Mouse (Mus musculus) lung, postnatal 0 days (tissue): ENCODE results near the gene Eps8l3. TPM values are rescaled to one million over a fixed set of nuclear protein-coding genes. Genes with fewer than 3 reads are reported as not detected.

Experiments
- ATAC-seq: fragments of 200-750 bp; cut with Nextera tagmentation; 2 replicates; pipeline ENCODE4 v1.8.0; 2017; ENCODE audit warnings: moderate library complexity
- DNase-seq: peaks from one replicate; pipeline ENCODE4 v3.0.0-alpha.2; 2016; ENCODE audit warnings: low spot score
- H3K27ac ChIP-seq: fragments of 300-500 bp; sonication (generic); 2 replicates; pipeline ENCODE4 v1.5.1; 2014; ENCODE audit warnings: antibody characterized with exemption, mild to moderate bottlenecking, low read length, mixed read lengths
- H3K27me3 ChIP-seq: fragments of 300-500 bp; sonication (generic); replicated peaks from 2 replicates; pipeline ENCODE4 v1.6.1; 2014; ENCODE audit warnings: low read length, mixed read lengths; ENCODE audit not compliant: insufficient read depth
- H3K36me3 ChIP-seq: fragments of 300-500 bp; sonication (generic); 2 replicates; pipeline ENCODE4 v1.6.1; 2014; ENCODE audit warnings: low read length, mixed read lengths; ENCODE audit not compliant: insufficient read depth
- H3K4me1 ChIP-seq: fragments of 300-500 bp; sonication (generic); 2 replicates; pipeline ENCODE4 v1.6.1; 2014; ENCODE audit warnings: antibody characterized with exemption, low read depth, low read length, mixed read lengths; ENCODE audit not compliant: insufficient read depth
- H3K4me2 ChIP-seq: fragments of 300-500 bp; sonication (generic); replicated peaks from 2 replicates; pipeline ENCODE4 v1.6.1; 2014; ENCODE audit warnings: low read depth, mild to moderate bottlenecking, low read length, moderate library complexity, mixed read lengths
- H3K4me3 ChIP-seq: fragments of 300-500 bp; sonication (generic); 2 replicates; pipeline ENCODE4 v1.5.1; 2014; ENCODE audit warnings: low read depth, low read length
- H3K9ac ChIP-seq: fragments of 300-500 bp; sonication (generic); replicated peaks from 2 replicates; pipeline ENCODE4 v1.6.1; 2014; ENCODE audit warnings: low read depth, mild to moderate bottlenecking
- H3K9me3 ChIP-seq: fragments of 300-500 bp; sonication (generic); 2 replicates; pipeline ENCODE4 v1.6.1; 2016; ENCODE audit warnings: low read length, mixed read lengths
- CTCF ChIP-seq: IDR thresholded peaks from 2 replicates; pipeline ENCODE4 v1.5.1; 2016; ENCODE audit warnings: antibody characterized with exemption, mild to moderate bottlenecking
- EP300 ChIP-seq: IDR thresholded peaks from 2 replicates; pipeline ENCODE4 v1.6.1; 2016; ENCODE audit warnings: antibody characterized with exemption, mild to moderate bottlenecking, control low read depth
- WGBS: fragments of 180-500 bp; shearing (Covaris S2); extraction: QIAGEN DNeasy Blood & Tissue Kit; methylation state at CpG from one replicate; pipeline ENCODE4 v1.1.7; 2014; 5-methylcytosine and 5-hydroxymethylcytosine counted together
- polyA plus RNA-seq: library from polyadenylated mRNA; unstranded; fragments of >200 nt; fragmentation: Nextera tagmentation; extraction: Ambion mirVana; gene quantifications from 2 replicates; pipeline ENCODE4 v1.2.1, GENCODE M21; 2015

The Eps8l3 gene
- polyA plus RNA-seq, 1 experiment from 2014 or later: not detected

- 90% methylated on average over 5 of the region's 5 CpGs for WGBS
- ATAC-seq: no peak
These were observed 43.3 kb downstream of the Eps8l3 start for GRCm38 (mm10) chr3:107920348-107920747.

DNA sequence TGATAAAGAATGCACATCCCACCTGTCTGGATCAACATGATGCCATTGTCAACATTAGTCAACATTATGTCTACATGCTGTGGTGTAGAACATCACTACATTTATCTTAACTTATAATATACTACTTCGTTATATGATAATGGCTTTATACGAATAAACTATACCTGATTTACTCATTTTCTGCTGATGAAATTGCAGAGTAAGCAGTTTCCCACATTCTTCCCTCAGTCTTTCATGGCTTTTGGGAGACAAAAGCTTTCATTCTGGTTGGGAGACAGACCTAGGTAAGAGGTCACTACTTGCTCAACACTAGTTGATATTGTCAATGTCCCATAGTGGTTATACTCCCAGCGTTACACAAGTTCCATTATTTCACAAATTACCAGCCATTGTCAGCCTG, 48.3 kb downstream of the Eps8l3 start:
- H3K4me1 ChIP-seq: no peaks in the 10 kb centered on the region
- TF ChIP-seq EP300 (no peak), CTCF (no peak)
- DNase-seq: no peak
- no peaks in the 10 kb centered on the region for H3K36me3 ChIP-seq
- no peak overlapping the region for H3K4me2 ChIP-seq
- no peaks in the 10 kb centered on the region for H3K27me3 ChIP-seq
- no peaks in the 10 kb centered on the region for H3K9me3 ChIP-seq
- no peak overlapping the region for H3K9ac ChIP-seq
- no peak overlapping the region for H3K27ac ChIP-seq
- WGBS: 88% methylated on average over 3 of the region's 3 CpGs
- ATAC-seq: no peak
- no peak overlapping the region for H3K4me3 ChIP-seq

More at GRCm38 (mm10) chr3:107920348-107920747, 43.3 kb downstream of the Eps8l3 start:
- TF ChIP-seq CTCF (no peak), EP300 (no peak)
- no peaks in the 10 kb centered on the region for H3K4me1 ChIP-seq
- no peaks in the 10 kb centered on the region for H3K36me3 ChIP-seq
- H3K4me2 ChIP-seq: no peak overlapping the region
- no peaks in the 10 kb centered on the region for H3K9me3 ChIP-seq
- H3K9ac ChIP-seq: no peak overlapping the region
- no peak overlapping the region for H3K27ac ChIP-seq
- no peak for DNase-seq
- no peaks in the 10 kb centered on the region for H3K27me3 ChIP-seq
- no peak overlapping the region for H3K4me3 ChIP-seq

GRCm38 (mm10) chr3:107927841-107928240, 50.8 kb downstream of the Eps8l3 start:
- Histone ChIP-seq H3K9me3 (no peaks in the 10 kb centered on the region), H3K27me3 (no peaks in the 10 kb centered on the region), H3K36me3 (no peaks in the 10 kb centered on the region), H3K27ac (no peak overlapping the region), H3K4me2 (no peak overlapping the region), H3K4me3 (no peak overlapping the region), H3K9ac (no peak overlapping the region), H3K4me1 (peaks cover 3% of the 10 kb centered on the region; the same call in 1 of the 2 replicates)
- no peak for DNase-seq
- TF ChIP-seq EP300 (no peak), CTCF (no peak)
- WGBS: 83% methylated on average over 3 of the region's 3 CpGs
- ATAC-seq: no peak

DNA sequence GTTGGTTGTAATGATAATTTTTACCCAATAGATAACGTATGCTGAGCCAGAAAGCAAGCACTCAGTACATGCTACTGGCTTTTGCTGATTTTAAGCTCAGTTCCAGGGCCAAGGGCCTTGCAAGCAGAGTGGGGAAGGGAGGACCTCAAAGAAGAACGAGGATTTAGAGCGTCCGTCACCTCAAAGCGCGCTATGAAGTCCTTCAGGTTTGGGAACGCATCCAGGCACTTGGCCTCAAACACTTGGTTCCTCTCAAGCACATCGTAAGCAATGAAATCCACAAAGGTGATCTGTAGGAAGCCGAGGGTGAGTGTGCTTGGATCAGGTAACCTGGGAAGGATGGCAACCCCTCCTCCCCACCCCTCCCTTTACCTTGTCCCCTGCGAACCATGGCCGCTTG, 51.7 kb downstream of the Eps8l3 start:
- TF ChIP-seq CTCF (no peak), EP300 (no peak)
- ATAC-seq (no peak), DNase-seq (peak; percentile 46)
- no peak overlapping the region for H3K4me3 ChIP-seq
- no peak overlapping the region for H3K9ac ChIP-seq
- H3K4me1 ChIP-seq: peaks cover 3% of the 10 kb centered on the region; the same call in 1 of the 2 replicates
- no peak overlapping the region for H3K4me2 ChIP-seq
- H3K27me3 ChIP-seq: no peaks in the 10 kb centered on the region
- H3K9me3 ChIP-seq: no peaks in the 10 kb centered on the region
- no peaks in the 10 kb centered on the region for H3K36me3 ChIP-seq
- 55% methylated on average over 11 of the region's 11 CpGs for WGBS
- no peak overlapping the region for H3K27ac ChIP-seq

DNA sequence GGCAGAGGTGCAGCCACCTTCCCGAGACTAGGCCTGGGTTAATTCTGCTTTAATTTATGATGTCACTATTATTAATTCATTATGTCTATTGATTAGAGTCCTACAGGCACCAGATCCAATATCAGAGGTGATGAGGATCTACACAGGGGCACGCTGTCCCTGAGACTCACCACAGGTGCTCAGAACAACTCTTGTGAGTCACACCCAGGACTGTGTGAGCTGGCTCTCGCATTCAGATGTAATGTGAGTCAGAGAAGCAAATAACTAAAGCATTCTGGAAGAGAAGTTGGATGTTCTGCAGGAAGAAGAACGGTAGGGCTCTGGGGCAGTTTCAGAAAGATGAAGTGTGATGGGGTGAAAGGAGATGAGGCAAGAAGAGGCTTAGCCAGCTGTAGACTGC, 52.2 kb downstream of the Eps8l3 start:
- Histone ChIP-seq H3K27me3 (no peaks in the 10 kb centered on the region), H3K9me3 (no peaks in the 10 kb centered on the region), H3K36me3 (no peaks in the 10 kb centered on the region), H3K4me1 (peaks cover 3% of the 10 kb centered on the region; the same call in 1 of the 2 replicates), H3K27ac (no peak overlapping the region), H3K9ac (no peak overlapping the region), H3K4me2 (no peak overlapping the region), H3K4me3 (no peak overlapping the region)
- 61% methylated on average over 4 of the region's 4 CpGs for WGBS
- DNase-seq: peak; percentile 36
- TF ChIP-seq EP300 (no peak), CTCF (no peak)
- no peak for ATAC-seq

DNA sequence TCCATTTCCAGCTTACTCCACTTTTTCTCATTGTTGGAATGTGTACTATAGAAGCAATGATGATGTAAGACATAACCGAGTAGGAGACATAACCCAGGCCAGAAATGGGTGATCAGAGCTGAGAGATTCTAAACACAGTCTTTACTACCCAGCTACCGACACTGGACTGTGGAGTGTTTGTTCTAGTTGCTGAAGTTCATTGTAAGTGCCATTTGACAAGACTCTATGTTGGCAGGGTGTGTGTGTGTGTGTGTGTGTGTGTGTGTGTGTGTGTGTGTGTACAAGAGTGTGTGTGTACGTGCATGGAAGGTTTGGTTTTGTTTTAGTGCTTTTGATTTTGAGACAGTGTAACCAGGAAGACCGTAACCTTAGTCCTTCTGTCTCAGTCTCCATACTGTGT, 52.7 kb downstream of the Eps8l3 start:
- H3K27ac ChIP-seq: no peak overlapping the region
- TF ChIP-seq EP300 (peak; percentile 51; the same call in 1 of the 2 replicates), CTCF (no peak)

GRCm38 (mm10) chr3:107931134-107931533, 54.1 kb downstream of the Eps8l3 start:
- Histone ChIP-seq H3K27ac (peak overlapping the region; percentile 43; the same call in 1 of the 2 replicates), H3K27me3 (no peaks in the 10 kb centered on the region), H3K36me3 (no peaks in the 10 kb centered on the region), H3K4me2 (peak overlapping the region; percentile 48), H3K4me3 (peak overlapping the region; percentile 27), H3K9ac (no peak overlapping the region), H3K4me1 (peaks cover 3% of the 10 kb centered on the region; the same call in 1 of the 2 replicates), H3K9me3 (no peaks in the 10 kb centered on the region)
- WGBS: 62% methylated on average over 2 of the region's 2 CpGs
- ATAC-seq (no peak), DNase-seq (no peak)
- TF ChIP-seq EP300 (no peak), CTCF (no peak)

More for the DNA sequence above, 52.7 kb downstream of the Eps8l3 start:
- peak; percentile 37 for ATAC-seq
- Histone ChIP-seq H3K9me3 (no peaks in the 10 kb centered on the region), H3K4me2 (no peak overlapping the region), H3K4me1 (peaks cover 3% of the 10 kb centered on the region; the same call in 1 of the 2 replicates), H3K9ac (no peak overlapping the region), H3K36me3 (no peaks in the 10 kb centered on the region), H3K4me3 (no peak overlapping the region), H3K27me3 (no peaks in the 10 kb centered on the region)
- WGBS: 54% methylated on average over 4 of the region's 4 CpGs
- DNase-seq: peak; percentile 67
